Mouse (Mus musculus): ENCODE measurements around the gene Bcl9.

DNA sequence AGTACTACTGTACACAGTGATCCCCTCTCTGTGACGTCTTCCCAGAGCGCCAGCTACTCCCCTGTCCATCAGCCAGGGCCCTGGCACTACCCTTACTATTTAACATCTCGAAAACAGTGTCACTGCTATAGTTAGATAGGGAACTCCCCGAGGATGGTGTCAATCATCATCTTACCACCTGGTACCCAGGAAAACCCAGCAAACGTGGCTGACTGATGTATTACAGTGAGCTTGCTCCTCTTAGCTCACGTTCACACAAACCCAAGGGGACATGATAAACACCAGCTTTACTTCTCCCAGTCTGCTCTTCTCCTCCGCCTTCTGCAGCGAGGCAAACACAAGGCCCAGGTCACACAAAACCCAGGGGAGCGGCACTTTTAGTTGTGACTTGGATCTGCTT lies 74.5 kb downstream of the Bcl9 start:
- no peak for TF ChIP-seq POLR2A (IDR thresholded peaks at IDR 0.05; ENCODE audit: low read depth, low read length)
- TF ChIP-seq CTCF (IDR thresholded peaks at IDR 0.05; ENCODE audit: extremely low read depth, insufficient read depth, insufficient read length, insufficient replicate concordance), result no peak

All from spleen, adult 2 months (tissue).